Mouse (Mus musculus) skeletal muscle tissue, adult 2 months (tissue): ENCODE data around the gene Dtx4.
A peak's percentile ranks its signal among the peaks of the same experiment; 100 is the strongest.
"Not testable (repeated sequence)": the region's sequence is repeated elsewhere in the genome, so short reads cannot be mapped to it uniquely, and the experiment has no call there.

ENCODE experiments used
- DNase-seq: peaks from one replicate; pipeline ENCODE4 v3.0.0-alpha.2; 2012; ENCODE audit warnings: low read depth, low spot score

Dtx4 gene

DNA sequence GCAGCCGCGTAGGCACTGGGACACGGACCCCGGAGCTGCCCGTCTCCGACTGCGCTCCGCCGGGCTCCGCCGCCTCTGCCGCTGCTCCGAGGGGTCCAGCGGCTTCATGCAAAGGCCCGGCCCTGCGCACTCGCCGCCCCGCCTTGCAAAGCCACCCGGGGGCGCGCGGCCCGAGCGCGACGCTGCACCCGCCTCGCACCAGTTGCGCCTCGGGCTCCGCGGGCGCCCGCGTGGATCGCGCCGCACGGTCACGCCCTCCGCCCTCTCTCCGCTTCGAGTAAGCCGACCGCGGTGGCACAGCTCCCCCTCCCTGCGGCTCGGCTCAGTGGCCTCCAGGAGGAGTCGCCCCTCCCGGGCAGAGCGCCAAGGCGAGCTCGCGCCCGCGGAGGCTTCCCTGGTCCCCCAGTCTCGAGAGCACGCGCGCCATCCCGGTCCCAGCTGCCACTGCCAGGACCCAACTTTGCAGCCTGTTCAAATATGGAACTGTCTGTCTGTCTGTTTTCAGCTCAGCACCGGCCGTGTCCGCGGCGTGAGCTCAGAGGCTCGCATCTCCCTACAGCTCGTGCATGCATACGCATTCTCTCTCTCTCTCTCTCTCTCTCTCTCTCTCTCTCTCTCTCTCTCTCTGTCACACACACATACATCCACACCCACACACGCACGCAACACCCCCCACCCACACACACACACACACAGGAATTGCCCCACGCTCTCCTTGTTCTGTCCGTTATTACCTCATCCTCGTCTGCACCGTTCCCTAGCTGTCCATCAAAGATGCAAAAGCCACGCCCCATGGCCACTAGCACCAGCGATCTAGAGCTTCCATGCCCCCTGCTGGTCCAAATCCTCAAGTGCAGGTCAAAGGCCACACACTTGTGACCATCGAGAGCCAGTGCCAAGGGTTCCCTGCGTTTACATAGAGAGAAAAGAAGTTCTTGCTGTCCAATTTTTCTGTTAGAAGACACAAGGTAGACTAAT is at the start of gene Dtx4:
Gene Dtx4, minus strand, starts transcription at position 85 of the 978 bp plus-strand sequence.
- peak; percentile 89 for DNase-seq

DNA sequence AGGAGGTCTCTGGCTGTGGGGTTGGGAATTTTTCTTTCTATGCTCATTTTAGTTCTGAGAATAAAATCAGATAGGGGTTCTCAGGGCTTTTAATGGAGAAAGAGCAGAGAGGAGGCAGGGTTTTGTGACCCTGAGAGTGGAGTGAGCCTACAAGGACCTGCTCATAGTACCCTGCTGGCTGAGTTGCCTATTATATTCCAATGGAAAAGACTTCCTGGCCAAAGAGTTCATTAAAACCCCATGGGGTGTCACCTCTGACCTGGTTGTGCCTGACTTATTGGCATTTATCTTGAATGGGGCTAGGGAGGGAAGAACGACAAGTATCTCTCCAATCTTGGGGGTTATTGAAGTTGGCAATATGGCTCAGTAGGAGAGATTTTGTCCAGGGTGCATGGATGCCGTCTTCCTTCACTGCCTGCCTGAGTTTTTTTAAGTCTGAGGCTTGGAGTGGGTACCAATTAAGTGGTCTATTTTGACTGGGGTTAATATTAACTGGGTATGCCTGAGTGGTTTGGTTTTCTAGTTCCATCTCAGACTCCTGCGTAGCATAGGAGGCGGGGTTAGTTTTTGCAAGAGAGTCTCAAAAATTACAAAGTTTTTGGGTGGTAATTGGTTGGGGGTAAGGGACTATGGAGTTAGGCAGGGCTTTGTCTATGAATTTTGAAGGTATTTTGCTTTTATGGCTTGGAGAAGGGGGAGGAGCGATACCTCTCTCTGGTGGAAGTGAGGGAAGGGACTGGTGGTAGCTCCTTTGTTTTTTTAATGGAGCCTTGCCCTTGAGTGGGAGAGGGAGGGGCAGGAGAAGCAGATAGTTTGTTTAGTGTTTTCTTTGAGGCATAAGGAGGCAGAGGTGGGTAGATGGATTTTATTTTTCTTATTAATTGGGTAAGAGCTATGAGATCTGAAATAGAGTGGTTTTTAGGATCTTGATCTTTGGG is 49.0 kb upstream of the Dtx4 start:
- DNase-seq = no peak

DNA sequence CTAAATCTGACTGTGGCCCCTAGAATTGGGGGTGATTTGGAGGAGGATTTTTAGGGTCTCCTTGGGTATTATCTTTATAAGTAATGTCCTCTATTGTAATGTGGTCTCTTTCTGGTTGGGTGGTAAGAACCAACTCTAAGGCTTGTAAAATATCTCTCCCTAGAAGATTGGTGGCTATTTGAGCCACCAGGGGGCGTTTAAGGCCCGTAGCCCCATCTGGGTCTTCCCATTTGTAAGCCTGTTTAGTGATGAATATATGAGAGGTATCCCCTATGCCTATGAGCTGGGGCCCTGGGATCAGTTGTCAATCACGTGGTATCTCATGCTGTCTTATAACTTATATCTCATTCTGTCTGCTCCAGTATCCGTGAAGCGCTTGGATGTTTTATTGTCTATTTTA is 47.9 kb upstream of the Dtx4 start:
- no peak for DNase-seq

DNA sequence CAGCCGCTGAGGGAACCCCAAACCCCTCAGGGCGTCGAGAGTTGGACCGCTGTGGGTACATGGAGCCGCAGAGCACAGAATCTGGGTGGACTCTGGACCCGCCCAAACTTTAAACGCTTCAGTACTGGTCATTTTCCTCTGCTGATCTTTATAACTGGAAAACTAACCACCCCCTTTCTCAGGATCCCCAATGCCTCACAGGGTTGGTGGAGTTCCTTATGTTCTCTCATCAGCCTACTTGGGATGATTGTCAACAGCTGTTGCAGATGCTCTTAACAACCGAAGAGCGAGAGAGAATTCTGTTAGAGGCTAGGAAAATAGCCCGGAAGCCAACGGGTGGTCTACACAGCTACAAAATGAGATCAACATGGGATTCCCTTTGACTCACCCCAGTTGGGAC is 44.2 kb upstream of the Dtx4 start, which contains the start of gene Fam111a:
Gene Fam111a, plus strand, starts transcription at position 301 of the 400 bp plus-strand sequence.
- not testable (repeated sequence) for DNase-seq

DNA sequence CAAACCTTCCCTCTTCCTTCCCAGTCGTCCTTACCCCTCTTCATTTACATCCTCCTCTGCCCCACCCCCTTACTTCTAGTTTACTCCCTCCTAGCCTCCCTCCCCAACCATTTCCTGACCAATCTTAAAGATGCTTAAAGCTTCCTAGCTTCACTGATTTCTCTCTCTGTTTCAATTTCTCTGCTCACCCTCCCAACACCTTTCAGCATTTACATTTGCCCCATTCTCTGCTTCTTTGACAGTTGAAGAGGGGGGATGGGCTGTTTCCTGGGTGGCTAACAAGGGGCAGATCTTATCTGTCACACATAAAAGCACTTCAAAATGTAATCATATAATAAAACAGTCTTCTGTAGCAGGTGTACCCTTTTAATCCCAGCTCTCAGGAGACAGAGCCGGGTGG is 40.4 kb upstream of the Dtx4 start:
- no peak for DNase-seq

DNA sequence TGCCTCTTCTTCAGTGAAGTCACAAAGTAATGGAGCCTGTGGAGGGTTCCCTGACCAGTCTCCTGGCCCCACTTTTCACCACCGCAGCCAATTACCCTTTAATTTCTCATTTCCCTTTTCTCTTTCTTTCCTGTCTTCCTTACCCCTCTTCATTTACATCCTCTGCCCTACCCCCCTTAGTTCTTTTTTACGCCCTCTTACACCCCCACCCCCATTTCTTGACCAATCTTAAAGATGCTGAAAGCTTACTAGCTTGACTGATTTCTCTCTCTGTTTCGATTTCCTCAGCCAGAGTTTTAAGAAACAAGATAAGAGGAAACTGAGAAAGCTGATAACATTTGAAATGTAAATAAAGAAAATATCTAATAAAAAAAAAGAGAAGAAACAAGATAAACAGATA is 39.5 kb upstream of the Dtx4 start:
- no peak for DNase-seq

GRCm38 (mm10) chr19:12539975-12540374 is 38.7 kb upstream of the Dtx4 start:
- DNase-seq = no peak

GRCm38 (mm10) chr19:12537168-12537567 is 35.9 kb upstream of the Dtx4 start:
- DNase-seq = no peak

DNA sequence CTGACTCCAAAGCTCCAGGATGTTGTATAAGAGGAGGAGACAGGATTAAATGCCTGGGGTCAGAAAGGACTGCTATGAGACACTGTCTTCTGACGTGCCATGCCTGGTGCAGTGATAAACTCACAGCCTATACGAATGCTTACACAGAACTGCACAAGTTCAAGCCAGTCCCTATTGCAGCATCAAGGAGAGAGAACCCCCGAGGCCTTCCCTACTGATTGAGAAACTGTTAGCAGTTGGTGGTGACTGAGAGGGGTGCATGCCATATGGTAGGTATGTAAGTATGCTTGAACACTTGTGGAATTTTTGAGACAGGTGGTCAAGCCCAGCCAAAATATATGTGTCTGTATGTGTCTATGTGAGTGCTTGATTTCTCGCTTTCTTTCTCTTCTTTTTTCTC is 22.1 kb upstream of the Dtx4 start:
- no peak for DNase-seq

DNA sequence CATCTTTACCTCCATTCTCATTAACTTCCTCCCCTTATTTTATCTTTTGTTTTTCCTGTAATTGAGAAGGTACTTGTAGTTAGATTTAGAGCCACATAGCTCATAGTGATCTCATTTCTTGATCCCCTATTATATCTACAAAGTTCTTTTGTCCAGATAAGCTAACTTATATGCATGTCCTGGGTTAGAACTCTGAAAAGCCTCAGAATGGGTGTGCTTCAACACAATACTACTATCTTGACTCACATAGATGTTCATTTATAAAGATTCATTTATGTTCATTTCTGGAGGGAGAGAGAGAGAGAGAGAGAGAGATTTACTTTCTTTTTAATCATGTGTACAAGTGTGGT is 17.3 kb upstream of the Dtx4 start:
- no peak for DNase-seq

GRCm38 (mm10) chr19:12517671-12518540 is 16.7 kb upstream of the Dtx4 start:
- peak; percentile 48 for DNase-seq

- DNase-seq = no peak
Observed at GRCm38 (mm10) chr19:12514621-12515020, 13.4 kb upstream of the Dtx4 start.

DNA sequence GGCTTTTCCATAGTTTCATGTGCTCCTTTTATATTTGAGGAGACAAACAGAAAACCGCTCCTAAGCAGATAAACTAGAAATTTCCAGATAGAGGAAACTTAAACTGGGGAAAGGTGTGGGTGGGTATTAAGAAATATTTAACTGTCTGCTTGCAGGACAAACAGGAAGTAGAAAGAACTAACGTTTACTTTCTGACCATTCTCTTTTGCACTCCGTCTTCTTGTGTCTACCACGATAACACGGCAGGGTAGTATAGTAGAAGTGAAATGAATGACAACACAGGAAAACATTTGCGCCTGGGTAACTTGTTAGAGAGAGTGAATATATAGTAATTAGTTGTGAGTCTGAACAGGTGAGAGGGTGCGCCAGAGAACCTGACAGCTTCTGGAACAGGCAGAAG is 1.5 kb upstream of the Dtx4 start:
- DNase-seq = no peak

DNA sequence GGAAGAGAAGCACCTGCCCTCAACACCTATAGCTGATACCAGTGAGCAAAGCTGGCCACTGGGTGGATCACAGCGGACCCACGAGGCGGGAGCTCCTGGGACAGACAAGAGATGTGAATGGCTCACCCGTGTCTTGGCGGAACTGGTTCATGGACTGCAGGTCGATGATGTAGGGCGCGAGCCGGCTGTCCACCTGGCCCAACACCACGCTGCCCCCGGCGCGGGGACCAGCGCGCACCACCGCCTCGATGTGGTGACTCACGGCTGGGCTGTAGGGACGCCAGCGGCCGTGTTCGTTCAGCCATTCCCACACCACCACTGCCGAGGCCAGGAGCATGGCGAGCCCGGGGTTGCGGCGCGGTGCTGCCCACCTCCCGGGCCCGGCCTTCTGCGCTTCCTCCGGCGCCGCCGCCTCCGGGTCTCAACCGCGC is 358 bp downstream of the Dtx4 start:
- no peak for DNase-seq

- DNase-seq = no peak
Observed at GRCm38 (mm10) chr19:12500124-12500523, 1.1 kb downstream of the Dtx4 start.

- no peak for DNase-seq
Observed at GRCm38 (mm10) chr19:12499485-12499884, 1.8 kb downstream of the Dtx4 start.

- no peak for DNase-seq
Observed at GRCm38 (mm10) chr19:12498941-12499340, 2.3 kb downstream of the Dtx4 start.

DNA sequence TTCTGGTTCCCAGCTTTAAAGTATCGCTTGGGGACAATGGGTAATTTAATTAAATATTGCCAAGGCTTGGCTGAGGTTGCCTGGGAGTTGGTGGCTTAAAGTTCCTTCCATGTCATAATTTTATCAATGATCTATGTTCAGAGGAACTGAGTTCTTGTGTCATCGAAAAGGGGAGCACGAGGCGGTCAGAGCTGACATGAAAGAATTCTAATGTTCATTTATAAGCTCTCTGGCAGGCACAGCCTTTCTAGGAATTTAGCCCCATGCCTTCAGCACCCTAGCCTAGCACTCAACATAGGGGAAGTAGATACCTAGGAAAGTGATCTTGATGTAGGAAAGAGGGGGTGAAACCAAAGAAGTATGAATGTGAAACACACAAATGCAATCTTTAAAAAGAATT is 2.9 kb downstream of the Dtx4 start:
- no peak for DNase-seq

DNA sequence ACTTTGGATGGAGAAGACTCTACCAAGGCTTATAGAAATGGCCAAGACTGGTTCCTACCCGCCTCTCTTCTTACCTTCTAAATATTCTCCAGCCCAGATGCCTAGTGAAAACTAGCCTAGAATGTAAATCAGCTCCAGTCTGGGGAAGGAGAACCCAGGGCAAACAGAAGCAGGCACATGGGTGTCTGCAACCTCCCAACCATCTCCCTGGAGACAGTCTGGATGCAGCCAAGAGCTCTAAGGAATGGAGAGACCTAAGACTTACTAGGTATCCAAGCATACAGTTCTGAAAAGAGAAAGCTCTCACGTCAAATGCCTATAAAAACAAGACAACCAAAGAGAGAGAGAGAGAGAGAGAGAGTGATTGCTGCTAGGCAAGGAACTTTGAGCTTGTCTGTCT is 3.3 kb downstream of the Dtx4 start:
- no peak for DNase-seq

DNA sequence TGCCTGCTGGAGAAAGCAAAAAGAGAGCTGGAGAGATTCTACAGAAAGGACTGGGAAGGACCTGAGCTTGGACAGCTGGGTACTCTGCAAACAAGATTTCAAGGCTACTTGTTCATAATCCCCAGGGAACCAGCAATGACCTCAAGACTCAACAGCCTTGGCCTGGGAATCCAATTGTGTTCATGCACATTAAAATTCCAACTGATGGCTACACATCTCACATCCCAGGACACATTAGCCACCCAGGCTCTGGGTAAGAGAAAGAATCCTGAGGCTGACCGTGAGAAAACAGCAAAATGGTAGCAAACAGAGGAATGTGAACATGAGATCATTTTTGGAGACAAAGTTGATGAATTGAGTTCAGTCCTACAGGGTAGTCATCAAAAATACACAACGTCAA is 5.0 kb downstream of the Dtx4 start:
- DNase-seq = peak; percentile 64

DNA sequence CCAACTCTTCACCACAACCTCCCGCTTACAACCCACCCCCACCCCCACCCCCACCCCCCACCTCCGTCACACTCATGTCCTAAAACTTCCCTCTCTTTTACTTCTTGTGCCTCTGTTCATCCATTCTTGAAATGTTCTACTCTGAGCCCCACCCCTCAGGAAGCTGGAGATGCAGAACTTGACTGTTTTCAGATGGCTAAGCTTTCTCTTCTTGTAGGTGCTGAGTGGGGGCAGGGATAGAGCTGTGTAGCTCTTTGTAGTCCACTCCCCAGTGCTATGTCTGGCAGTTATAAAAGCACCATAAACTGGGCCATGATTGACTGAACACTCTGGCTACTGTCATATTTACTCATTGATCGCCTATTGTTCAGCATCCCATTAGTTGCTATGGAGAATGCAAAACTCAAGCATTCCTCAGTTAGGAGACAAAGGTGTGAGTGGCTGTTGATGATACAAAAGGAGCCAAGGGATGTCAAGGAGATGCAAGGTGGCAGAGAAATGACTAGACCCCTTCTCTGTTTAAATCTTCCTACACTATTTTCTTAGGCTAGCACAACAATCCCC is 6.2 kb downstream of the Dtx4 start:
- no peak for DNase-seq
